Mouse (Mus musculus) cerebellum, adult 11-12 months (tissue): ENCODE data around the gene Cab39l.

Experiments
- DNase-seq: peaks from one replicate; pipeline ENCODE4 v3.0.0; 2022

Cab39l gene

DNA sequence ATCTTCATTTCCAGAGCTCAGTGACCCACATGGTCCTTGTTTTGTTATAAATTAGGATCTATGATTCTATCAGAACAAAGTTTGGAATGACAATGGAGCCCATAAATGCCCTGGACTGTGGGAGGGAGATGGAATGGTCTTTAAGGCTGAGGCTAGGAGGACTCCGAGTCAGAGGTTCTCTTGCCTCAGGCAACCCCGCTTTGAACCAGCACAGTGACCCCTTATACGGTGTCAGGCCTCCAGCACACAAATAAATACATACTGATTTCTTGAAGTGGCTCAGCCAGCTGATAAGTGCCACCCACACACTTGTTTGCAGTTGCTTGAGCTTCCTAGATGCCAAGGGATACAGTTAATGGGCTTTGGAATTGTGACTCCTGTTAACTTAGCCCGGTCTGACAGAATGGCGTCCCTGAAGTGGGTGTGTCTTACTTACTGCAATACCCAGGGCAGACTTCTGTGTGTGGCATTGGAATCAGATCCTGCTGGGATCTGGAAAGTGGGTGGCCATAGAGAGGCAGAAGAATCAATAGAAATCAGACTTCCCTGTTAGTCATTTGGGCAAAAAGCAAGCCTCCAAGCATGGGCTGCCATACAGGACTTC, 192.6 kb downstream of the Cab39l start:
- no peak for DNase-seq

DNA sequence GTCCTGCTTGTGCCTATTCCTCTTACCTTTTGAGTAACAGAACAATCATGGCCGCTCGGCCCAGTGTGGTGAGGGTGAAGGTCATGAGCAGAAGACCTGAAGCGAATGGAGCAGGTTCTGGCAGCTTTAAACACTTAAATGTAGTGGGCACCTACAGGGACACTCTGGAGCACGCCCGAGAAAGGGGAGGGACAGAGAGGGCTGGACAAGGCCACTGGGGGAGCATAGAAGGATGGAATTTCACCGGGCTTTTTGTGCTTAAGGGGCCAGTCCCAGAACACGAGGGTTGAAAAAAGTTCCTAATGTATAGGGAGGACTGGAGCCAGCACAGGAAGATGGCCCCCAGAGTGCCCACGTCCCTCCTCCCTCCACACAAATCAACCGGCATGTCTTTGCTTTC, 193.2 kb downstream of the Cab39l start:
- DNase-seq = no peak
